In genomic region chr8:84595648-84596047, GRCm38 (mm10) we compare ENCODE assay signal across 8 mouse cellular contexts.
A peak's percentile ranks its signal among the peaks of the same experiment; 100 is the strongest.
DNase-seq lines count a peak whose midpoint lies in the region; ATAC-seq and TF ChIP-seq lines count a peak whose summit lies in the region.

No protein-coding gene starts in this region.

- TF ChIP-seq POLR2A in kidney, adult 2 months (IDR thresholded peaks at IDR 0.05; ENCODE audit: low read depth, low read length) = no peak

- peak; percentile 56 for TF ChIP-seq CTCF in kidney, adult 2 months (conservative IDR thresholded peaks at IDR 0.05; ENCODE audit: insufficient read depth, insufficient read length, low read depth, low read length)
- peak; percentile 59 for TF ChIP-seq CTCF in E14TG2a.4 (conservative IDR thresholded peaks at IDR 0.05; ENCODE audit: low read length)

- H3K9ac ChIP-seq in kidney, embryonic 14.5 days (ENCODE audit: low read depth, low read length) = no peak overlapping the region

- WGBS in kidney, adult 2 months = 21% methylated on average over 9 of the region's 9 CpGs
- 22% methylated on average over 9 of the region's 9 CpGs for WGBS in kidney, embryonic 14.5 days

- no peaks in the 10 kb centered on the region for H3K27me3 ChIP-seq in kidney, adult 2 months (replicated peaks; ENCODE audit: control insufficient read depth, insufficient read depth, low read length)
- peaks cover 3% of the 10 kb centered on the region; the same call in 1 of the 2 replicates for H3K27me3 ChIP-seq in kidney, embryonic 14.5 days (ENCODE audit: control insufficient read depth, insufficient read depth, low read length)
- peaks cover 38% of the 10 kb centered on the region for H3K27me3 ChIP-seq in E14TG2a.4 (ENCODE audit: insufficient read depth, low read length)

- no peaks in the 10 kb centered on the region for H3K9me3 ChIP-seq in kidney, embryonic 14.5 days (ENCODE audit: control insufficient read depth, low read length)
- H3K9me3 ChIP-seq in E14TG2a.4 (ENCODE audit: low read length) = no peaks in the 10 kb centered on the region

- peak; percentile 60 for DNase-seq in kidney, adult 2 months
- DNase-seq in adrenal gland, postnatal 25 days = peak; percentile 34
- peak; percentile 49 for DNase-seq in forelimb bud, embryonic 11.5 days (ENCODE audit: low read depth, low spot score)
- DNase-seq in layer of hippocampus, adult 9-10 months (ENCODE audit: low spot score) = peak; percentile 24

- no peak overlapping the region for H3K27ac ChIP-seq in kidney, adult 2 months (ENCODE audit: insufficient read depth, low read depth, low read length)
- H3K27ac ChIP-seq in kidney, embryonic 14.5 days (ENCODE audit: low read depth, low read length) = no peak overlapping the region

- H3K4me1 ChIP-seq in kidney, adult 2 months (ENCODE audit: control insufficient read depth, insufficient read depth, low read length) = no peaks in the 10 kb centered on the region
- H3K4me1 ChIP-seq in kidney, embryonic 14.5 days (ENCODE audit: control insufficient read depth, insufficient read depth, low read length) = peaks cover 3% of the 10 kb centered on the region; the same call in 1 of the 2 replicates
- H3K4me1 ChIP-seq in E14TG2a.4 (replicated peaks; ENCODE audit: low read depth, low read length) = peaks cover 62% of the 10 kb centered on the region

- no peak for ATAC-seq in kidney, embryonic 14.5 days (ENCODE audit: low FRiP score, low TSS enrichment)
- peak; percentile 37 for ATAC-seq in monocyte, adult 5-6 weeks (replicated peaks; ENCODE audit: insufficient number of reproducible peaks, low FRiP score, low TSS enrichment, poor library complexity, severe bottlenecking)
- ATAC-seq in frontal cortex, adult (ENCODE audit: low TSS enrichment) = no peak

- H3K36me3 ChIP-seq in kidney, adult 2 months (ENCODE audit: control insufficient read depth, insufficient read depth, low read length) = no peaks in the 10 kb centered on the region
- no peaks in the 10 kb centered on the region for H3K36me3 ChIP-seq in kidney, embryonic 14.5 days (ENCODE audit: control insufficient read depth, insufficient read depth, low read length)
- H3K36me3 ChIP-seq in E14TG2a.4 (ENCODE audit: insufficient read depth, low read length) = peaks cover 11% of the 10 kb centered on the region

- no peak overlapping the region for H3K4me2 ChIP-seq in kidney, embryonic 14.5 days (replicated peaks; ENCODE audit: low read depth, low read length)

- H3K4me3 ChIP-seq in kidney, adult 2 months (ENCODE audit: insufficient read depth, low read depth, low read length) = no peak overlapping the region
- no peak overlapping the region for H3K4me3 ChIP-seq in kidney, embryonic 14.5 days (ENCODE audit: low read length)
- no peak overlapping the region for H3K4me3 ChIP-seq in E14TG2a.4 (replicated peaks; ENCODE audit: low read length)
